In the genomic region with DNA sequence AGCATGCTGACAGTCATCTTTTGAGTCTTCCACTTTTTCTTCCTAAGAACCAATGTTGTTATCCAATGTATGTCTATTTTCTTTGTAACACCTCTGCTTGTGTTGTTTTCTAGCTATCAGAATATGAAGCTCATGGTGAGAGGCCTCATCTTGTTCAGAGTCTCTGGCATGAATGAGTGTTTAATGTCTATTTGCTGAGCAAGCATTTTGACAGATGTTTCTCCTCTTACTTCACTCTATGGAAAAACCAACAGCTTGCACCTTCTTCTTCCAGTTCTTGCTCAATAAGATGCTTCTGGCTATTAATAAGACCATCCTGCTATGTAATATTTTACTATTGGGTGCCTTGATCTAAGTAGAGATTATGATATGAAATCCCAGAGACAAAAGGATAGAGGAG, we compare ENCODE assay signal across 35 mouse cellular contexts.
"Had no signal": no experiment of that assay in that cellular context is flagged by ENCODE, and none has a peak within 500 bp of the region (broad histone marks: within the 10 kb centered on the region; RNA-seq: fewer than 3 reads in every experiment).

No protein-coding gene starts in this region.

- ATAC-seq: hindbrain, embryonic 16.5 days; hindbrain, postnatal 0 days; inflammation-experienced regulatory T-cells, adult 6 months; intestine, embryonic 15.5 days; intestine, embryonic 16.5 days; intestine, postnatal 0 days had no signal

- H3K4me2 ChIP-seq: heart, embryonic 11.5 days; heart, embryonic 12.5 days; heart, embryonic 13.5 days; heart, embryonic 15.5 days; hindbrain, embryonic 12.5 days; hindbrain, embryonic 13.5 days; hindbrain, embryonic 15.5 days; intestine, embryonic 15.5 days; kidney, embryonic 15.5 days had no signal

- DNase-seq: heart, postnatal 10 days; heart, postnatal 14 days; heart, postnatal 36 days; heart, postnatal 4 days; kidney, adult 11 months; kidney, adult 18-20 months; kidney, adult 2 months; kidney, adult 8-10 months; kidney, adult 9 months; kidney, postnatal 10 days; kidney, postnatal 14 days; kidney, postnatal 25 days; kidney, postnatal 36 days; kidney, postnatal 4 days; layer of hippocampus, adult 9-11 months; layer of hippocampus, postnatal 36 days had no signal

- H3K9ac ChIP-seq: heart, embryonic 12.5 days; heart, embryonic 13.5 days; heart, embryonic 15.5 days; hindbrain, embryonic 12.5 days; hindbrain, embryonic 13.5 days; hindbrain, embryonic 15.5 days; intestine, embryonic 15.5 days; kidney, embryonic 15.5 days had no signal

- H3K4me3 ChIP-seq: heart, embryonic 10.5 days; heart, embryonic 12.5 days; heart, embryonic 13.5 days; heart, embryonic 15.5 days; hindbrain, embryonic 10.5 days; hindbrain, embryonic 12.5 days; hindbrain, embryonic 13.5 days; hindbrain, embryonic 15.5 days; intestine, embryonic 15.5 days; kidney, embryonic 15.5 days; layer of hippocampus, adult 2 months; left cerebral cortex, adult 2 months had no signal

- H3K27me3 ChIP-seq: heart, embryonic 12.5 days; heart, embryonic 13.5 days; heart, embryonic 15.5 days; hindbrain, embryonic 12.5 days; hindbrain, embryonic 13.5 days; hindbrain, embryonic 15.5 days; intestine, embryonic 15.5 days; kidney, embryonic 15.5 days had no signal

- H3K4me1 ChIP-seq: heart, embryonic 10.5 days; heart, embryonic 12.5 days; heart, embryonic 13.5 days; heart, embryonic 15.5 days; intestine, embryonic 15.5 days; kidney, embryonic 15.5 days had no signal

- H3K36me3 ChIP-seq: heart, embryonic 10.5 days; heart, embryonic 12.5 days; heart, embryonic 13.5 days; heart, embryonic 15.5 days; hindbrain, embryonic 10.5 days; hindbrain, embryonic 12.5 days; hindbrain, embryonic 13.5 days; hindbrain, embryonic 15.5 days; intestine, embryonic 15.5 days; kidney, embryonic 15.5 days had no signal

- H3K27ac ChIP-seq: heart, embryonic 10.5 days; heart, embryonic 13.5 days; heart, embryonic 15.5 days; hindbrain, embryonic 10.5 days; hindbrain, embryonic 12.5 days; hindbrain, embryonic 13.5 days; hindbrain, embryonic 15.5 days; hindbrain, postnatal 0 days; intestine, embryonic 15.5 days; kidney, embryonic 15.5 days; kidney, postnatal 0 days; layer of hippocampus, adult 2 months; left cerebral cortex, adult 2 months had no signal

- H3K9me3 ChIP-seq: heart, embryonic 10.5 days; heart, embryonic 12.5 days; heart, embryonic 13.5 days; heart, embryonic 15.5 days; hindbrain, embryonic 10.5 days; hindbrain, embryonic 12.5 days; hindbrain, embryonic 13.5 days; hindbrain, embryonic 15.5 days; intestine, embryonic 15.5 days; kidney, embryonic 15.5 days had no signal
